Mouse (Mus musculus): ENCODE measurements at regions not wholly inside any gene's neighbourhood (a gene's known extent, or its start where the extent isn't known, plus 50 kb on each side); places are given as distances from the start of the nearest gene placed in this dataset.

- no peak for ATAC-seq
- 85% methylated on average over 18 of the region's 18 CpGs for WGBS
- H3K27me3 ChIP-seq: no peaks in the 10 kb centered on the region
- no peak overlapping the region for H3K4me2 ChIP-seq
- H3K9me3 ChIP-seq (replicated peaks): 0 out of 2 replicates have a peak, but pooled peaks cover 2% of the 10 kb centered on the region
- no peak overlapping the region for H3K27ac ChIP-seq
- H3K4me3 ChIP-seq: no peak overlapping the region
- no peak overlapping the region for H3K9ac ChIP-seq
- no peaks in the 10 kb centered on the region for H3K36me3 ChIP-seq (ENCODE audit: poor library complexity, severe bottlenecking)
- H3K4me1 ChIP-seq: no peaks in the 10 kb centered on the region
Measured at GRCm38 (mm10) chr7:34484908-34485598, 91.9 kb upstream of the Lsm14a start.

GRCm38 (mm10) chr7:34483368-34483767 lies 90.3 kb upstream of the Lsm14a start:
- Histone ChIP-seq H3K27ac (no peak overlapping the region), H3K27me3 (no peaks in the 10 kb centered on the region), H3K9ac (no peak overlapping the region), H3K4me2 (no peak overlapping the region), H3K36me3 (ENCODE audit: poor library complexity, severe bottlenecking) (no peaks in the 10 kb centered on the region), H3K4me1 (no peaks in the 10 kb centered on the region), H3K9me3 (replicated peaks) (0 out of 2 replicates have a peak, but pooled peaks cover 2% of the 10 kb centered on the region), H3K4me3 (no peak overlapping the region)
- 70% methylated on average over 7 of the region's 9 CpGs for WGBS
- no peak for ATAC-seq

GRCm38 (mm10) chr7:34480771-34481170 lies 87.7 kb upstream of the Lsm14a start:
- Histone ChIP-seq H3K9me3 (replicated peaks) (0 out of 2 replicates have a peak, but pooled peaks cover 2% of the 10 kb centered on the region), H3K4me2 (no peak overlapping the region), H3K27me3 (no peaks in the 10 kb centered on the region), H3K27ac (no peak overlapping the region), H3K4me1 (no peaks in the 10 kb centered on the region), H3K36me3 (ENCODE audit: poor library complexity, severe bottlenecking) (no peaks in the 10 kb centered on the region), H3K4me3 (no peak overlapping the region), H3K9ac (no peak overlapping the region)
- no peak for ATAC-seq
- WGBS: 75% methylated on average over 5 of the region's 5 CpGs

- Histone ChIP-seq H3K27ac (no peak overlapping the region), H3K4me1 (0 out of 2 replicates have a peak, but pooled peaks cover 4% of the 10 kb centered on the region), H3K36me3 (ENCODE audit: poor library complexity, severe bottlenecking) (no peaks in the 10 kb centered on the region), H3K4me3 (0 out of 2 replicates have a peak overlapping the region, but pooled peaks have one; percentile 12), H3K4me2 (peak overlapping the region; percentile 39), H3K27me3 (no peaks in the 10 kb centered on the region), H3K9me3 (replicated peaks) (no peaks in the 10 kb centered on the region), H3K9ac (no peak overlapping the region)
- no peak for ATAC-seq
- WGBS: 25% methylated on average over 14 of the region's 14 CpGs
Measured at GRCm38 (mm10) chr7:34471003-34471402, 77.9 kb upstream of the Lsm14a start.

GRCm38 (mm10) chr7:34462069-34462468 lies 69.0 kb upstream of the Lsm14a start:
- Histone ChIP-seq H3K27ac (no peak overlapping the region), H3K4me3 (no peak overlapping the region), H3K36me3 (ENCODE audit: poor library complexity, severe bottlenecking) (no peaks in the 10 kb centered on the region), H3K4me2 (no peak overlapping the region), H3K9ac (no peak overlapping the region), H3K4me1 (no peaks in the 10 kb centered on the region), H3K27me3 (no peaks in the 10 kb centered on the region), H3K9me3 (replicated peaks) (no peaks in the 10 kb centered on the region)
- WGBS: 67% methylated on average over 9 of the region's 9 CpGs
- no peak for ATAC-seq

- H3K9me3 ChIP-seq (replicated peaks): no peaks in the 10 kb centered on the region
- no peaks in the 10 kb centered on the region for H3K36me3 ChIP-seq (ENCODE audit: poor library complexity, severe bottlenecking)
- H3K9ac ChIP-seq: no peak overlapping the region
- H3K4me1 ChIP-seq: no peaks in the 10 kb centered on the region
- H3K4me3 ChIP-seq: no peak overlapping the region
- 79% methylated on average over 3 of the region's 3 CpGs for WGBS
- no peak overlapping the region for H3K27ac ChIP-seq
- H3K4me2 ChIP-seq: no peak overlapping the region
- H3K27me3 ChIP-seq: no peaks in the 10 kb centered on the region
- no peak for ATAC-seq
Measured at GRCm38 (mm10) chr7:34459834-34460495, 66.8 kb upstream of the Lsm14a start.

- Histone ChIP-seq H3K27ac (no peak overlapping the region), H3K4me2 (no peak overlapping the region), H3K4me1 (no peaks in the 10 kb centered on the region), H3K4me3 (no peak overlapping the region), H3K9me3 (replicated peaks) (no peaks in the 10 kb centered on the region), H3K36me3 (ENCODE audit: poor library complexity, severe bottlenecking) (no peaks in the 10 kb centered on the region), H3K27me3 (no peaks in the 10 kb centered on the region), H3K9ac (no peak overlapping the region)
- WGBS: 85% methylated on average over 4 of the region's 4 CpGs
- no peak for ATAC-seq
Measured at GRCm38 (mm10) chr7:34458851-34459250, 65.7 kb upstream of the Lsm14a start.

- H3K27ac ChIP-seq: no peak overlapping the region
- no peaks in the 10 kb centered on the region for H3K9me3 ChIP-seq (replicated peaks)
- H3K4me2 ChIP-seq: no peak overlapping the region
- WGBS: 98% methylated on average over 2 of the region's 2 CpGs
- no peaks in the 10 kb centered on the region for H3K4me1 ChIP-seq
- no peak overlapping the region for H3K9ac ChIP-seq
- ATAC-seq: no peak
- H3K27me3 ChIP-seq: no peaks in the 10 kb centered on the region
- H3K4me3 ChIP-seq: no peak overlapping the region
- no peaks in the 10 kb centered on the region for H3K36me3 ChIP-seq (ENCODE audit: poor library complexity, severe bottlenecking)
Measured at GRCm38 (mm10) chr7:34448364-34448763, 55.2 kb upstream of the Lsm14a start.

GRCm38 (mm10) chr7:34444263-34444662 lies 51.1 kb upstream of the Lsm14a start:
- ATAC-seq: no peak
- WGBS: 44% methylated on average over 17 of the region's 17 CpGs
- H3K4me2 ChIP-seq: no peak overlapping the region
- no peaks in the 10 kb centered on the region for H3K9me3 ChIP-seq (replicated peaks)
- H3K9ac ChIP-seq: no peak overlapping the region
- H3K36me3 ChIP-seq (ENCODE audit: poor library complexity, severe bottlenecking): no peaks in the 10 kb centered on the region
- no peaks in the 10 kb centered on the region for H3K4me1 ChIP-seq
- no peak overlapping the region for H3K4me3 ChIP-seq
- H3K27ac ChIP-seq: no peak overlapping the region
- no peaks in the 10 kb centered on the region for H3K27me3 ChIP-seq
